Mouse (Mus musculus) layer of hippocampus, postnatal 36 days (tissue): Measurements from ENCODE around the gene Focad. TPM values are rescaled to one million over a fixed set of nuclear protein-coding genes. Genes with fewer than 3 reads are reported as not detected.

Experiments used
- DNase-seq, 2 experiments: peaks; one replicate each; pipeline ENCODE4 v3.0.0; 2022
- total RNA-seq, 2 experiments: library from RNA; stranded (reverse); gene quantifications; 2 replicates each; pipeline ENCODE4 v1.2.3; 2021

The Focad gene
- total RNA-seq, 2 experiments from 2014 or later = 70.3 to 75.4 TPM

- DNase-seq = no peak
Observed at GRCm38 (mm10) chr4:88156961-88157360, 62.5 kb downstream of the Focad start.

GRCm38 (mm10) chr4:88157644-88158043, 63.2 kb downstream of the Focad start:
- no peak for DNase-seq

- no peak for DNase-seq
Observed at GRCm38 (mm10) chr4:88159256-88159655, 64.8 kb downstream of the Focad start.

- no peak for DNase-seq
Observed at GRCm38 (mm10) chr4:88159700-88160099, 65.3 kb downstream of the Focad start.

- no peak for DNase-seq
Observed at GRCm38 (mm10) chr4:88163511-88164247, 69.2 kb downstream of the Focad start.

GRCm38 (mm10) chr4:88167008-88167862, 72.8 kb downstream of the Focad start:
- no peak for DNase-seq

GRCm38 (mm10) chr4:88175058-88175974, 80.9 kb downstream of the Focad start:
- no peak for DNase-seq

- no peak for DNase-seq
Observed at GRCm38 (mm10) chr4:88179296-88179695, 84.9 kb downstream of the Focad start.

- no peak for DNase-seq
Observed at GRCm38 (mm10) chr4:88184293-88184692, 89.9 kb downstream of the Focad start.

- no peak for DNase-seq
Observed at GRCm38 (mm10) chr4:88185872-88186426, 91.5 kb downstream of the Focad start.

GRCm38 (mm10) chr4:88187649-88188048, 93.2 kb downstream of the Focad start:
- no peak for DNase-seq

- DNase-seq = no peak
Observed at GRCm38 (mm10) chr4:88189495-88189894, 95.1 kb downstream of the Focad start.

- DNase-seq = no peak
Observed at GRCm38 (mm10) chr4:88194256-88194655, 99.8 kb downstream of the Focad start.

- DNase-seq = peak; percentile 66 to 68
Observed at GRCm38 (mm10) chr4:88195898-88196495, 101.6 kb downstream of the Focad start.

- peak in 1 of 2 experiments; percentile 20 for DNase-seq
Observed at GRCm38 (mm10) chr4:88196500-88196912, 102.1 kb downstream of the Focad start.

GRCm38 (mm10) chr4:88197244-88197643, 102.8 kb downstream of the Focad start:
- DNase-seq = no peak

GRCm38 (mm10) chr4:88199186-88199585, 104.8 kb downstream of the Focad start:
- DNase-seq = no peak

GRCm38 (mm10) chr4:88201047-88201446, 106.6 kb downstream of the Focad start:
- DNase-seq = no peak

GRCm38 (mm10) chr4:88208676-88209075, 114.2 kb downstream of the Focad start:
- DNase-seq = no peak

GRCm38 (mm10) chr4:88209351-88209814, 115.0 kb downstream of the Focad start:
- DNase-seq = peak; percentile 36 to 49

GRCm38 (mm10) chr4:88210602-88211001, 116.2 kb downstream of the Focad start:
- no peak for DNase-seq
